Mouse (Mus musculus) CH12F3 (cell line): ENCODE data around the gene Klra5.
"Not testable (repeated sequence)": the region's sequence is repeated elsewhere in the genome, so short reads cannot be mapped to it uniquely, and the experiment has no call there.

ENCODE experiments used
- in situ Hi-C: fragments of 300-500 bp; cut with MboI; formaldehyde crosslinking; loops from 2 replicates; pipeline ENCODE4 v1.14.3; 2020; ENCODE audit warnings: low sequenced_read_pairs

Gene Klra5

GRCm38 (mm10) chr6:129917476-129917946 is at the start of gene Klra5:
Gene Klra5 (minus strand): TSS chr6:129917650.
- in situ Hi-C loops: not testable (repeated sequence)

GRCm38 (mm10) chr6:129916996-129917395 is 454 bp downstream of the Klra5 start:
- in situ Hi-C loops: no loop called here

- in situ Hi-C loops: no loop called here
Observed at GRCm38 (mm10) chr6:129882525-129882924, 34.9 kb downstream of the Klra5 start.

- in situ Hi-C loops: no loop called here
Observed at GRCm38 (mm10) chr6:129876549-129876948, 40.9 kb downstream of the Klra5 start, which contains the start of gene Klra17. Gene Klra17 (minus strand): TSS chr6:129876672.

- in situ Hi-C loops: not testable (repeated sequence)
Observed at GRCm38 (mm10) chr6:129862349-129862748, 55.1 kb downstream of the Klra5 start, which contains the start of gene Gm17631. Gene Gm17631 (plus strand): TSS chr6:129862649.
